Mouse (Mus musculus): Measurements from ENCODE around the gene Zbed3.

Gene Zbed3

DNA sequence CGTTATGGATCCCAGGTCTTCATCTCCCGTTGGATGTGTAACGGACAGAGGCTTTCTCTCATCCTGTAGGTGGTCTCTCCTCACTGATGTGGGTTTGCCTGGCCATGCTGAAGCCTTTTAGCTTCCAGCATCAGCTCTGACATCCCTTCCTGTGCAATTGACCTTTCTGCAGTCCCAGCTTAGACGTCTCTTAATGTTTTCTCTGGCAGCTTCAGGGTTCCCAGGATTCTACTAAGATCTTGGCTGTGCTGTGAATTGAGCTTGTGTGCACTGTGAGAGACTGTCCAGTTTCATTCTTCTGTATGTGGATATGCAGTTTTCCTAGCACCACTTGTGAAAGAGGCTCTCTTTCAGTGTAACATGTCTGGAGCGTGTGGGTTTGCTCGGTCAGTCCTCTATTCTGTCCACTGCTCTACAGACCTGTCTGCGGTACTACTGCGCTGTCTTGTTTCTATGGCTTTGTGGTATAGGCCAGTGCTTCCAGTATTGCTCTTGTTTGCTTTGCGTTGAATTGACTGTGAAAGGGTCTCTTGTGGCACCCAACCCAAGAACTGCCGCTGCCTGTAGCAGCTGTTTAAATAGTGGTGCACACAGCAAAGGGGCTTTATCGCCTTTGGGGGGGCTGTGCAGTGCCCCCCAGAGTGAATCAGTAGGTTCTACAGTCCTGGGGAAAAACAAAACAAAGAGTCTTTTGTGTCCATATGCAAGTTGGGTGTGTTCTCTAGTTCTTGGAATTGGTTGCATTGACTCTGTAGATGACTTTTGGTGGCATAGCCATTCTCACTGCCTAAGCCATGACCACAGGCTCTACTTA lies 8.9 kb downstream of the Zbed3 start:
- DNase-seq (ENCODE audit: low read depth, low spot score), result no peak

DNA sequence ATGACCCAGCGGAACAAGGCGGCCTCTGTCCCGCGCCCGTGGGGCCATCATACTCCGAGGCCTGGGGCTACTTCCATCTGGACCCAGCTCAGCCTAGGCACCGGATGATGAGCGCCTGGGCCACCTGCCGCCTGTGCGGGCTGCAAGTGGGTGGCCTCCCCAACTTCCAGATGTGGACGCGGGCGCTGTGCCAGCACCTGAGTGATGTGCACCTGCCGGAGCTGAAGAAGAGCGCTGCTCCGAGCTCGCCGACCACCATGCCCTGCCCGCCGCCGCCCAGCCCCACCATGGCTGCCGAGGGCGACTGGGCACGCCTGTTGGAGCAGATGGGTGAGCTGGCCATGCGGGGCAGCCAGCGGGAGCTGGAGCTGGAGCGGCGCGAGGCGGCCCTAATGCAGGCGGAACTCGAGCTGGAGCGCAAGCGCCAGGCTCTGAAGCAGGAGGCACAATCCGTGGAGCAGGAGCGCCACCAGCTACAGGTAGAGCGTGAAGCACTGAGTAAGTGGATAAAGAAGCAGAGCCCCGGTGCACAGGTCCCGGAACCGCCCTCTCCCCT lies 12.8 kb downstream of the Zbed3 start:
- peak; percentile 70 for DNase-seq (ENCODE audit: low read depth, low spot score)

DNA sequence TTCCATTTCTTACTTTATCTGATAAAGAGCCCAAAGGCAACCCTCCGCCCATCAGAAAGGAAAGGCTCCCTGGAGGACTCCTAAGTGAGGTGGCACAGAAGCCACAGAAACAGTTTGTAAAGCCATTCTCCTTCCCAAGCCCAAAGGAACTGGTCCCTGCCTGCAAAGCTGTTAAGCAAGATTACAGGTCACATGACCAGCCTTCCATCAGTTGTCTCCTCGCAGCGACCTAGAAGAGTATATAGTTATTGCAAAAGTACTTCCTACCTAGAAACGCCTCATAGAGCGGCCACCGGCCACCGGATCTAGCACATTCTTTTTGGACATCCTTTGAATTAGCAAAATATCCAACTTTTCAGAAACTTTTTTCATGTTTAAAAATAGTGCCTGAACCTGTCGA lies 20.1 kb downstream of the Zbed3 start:
- DNase-seq (ENCODE audit: low read depth, low spot score), result no peak

DNA sequence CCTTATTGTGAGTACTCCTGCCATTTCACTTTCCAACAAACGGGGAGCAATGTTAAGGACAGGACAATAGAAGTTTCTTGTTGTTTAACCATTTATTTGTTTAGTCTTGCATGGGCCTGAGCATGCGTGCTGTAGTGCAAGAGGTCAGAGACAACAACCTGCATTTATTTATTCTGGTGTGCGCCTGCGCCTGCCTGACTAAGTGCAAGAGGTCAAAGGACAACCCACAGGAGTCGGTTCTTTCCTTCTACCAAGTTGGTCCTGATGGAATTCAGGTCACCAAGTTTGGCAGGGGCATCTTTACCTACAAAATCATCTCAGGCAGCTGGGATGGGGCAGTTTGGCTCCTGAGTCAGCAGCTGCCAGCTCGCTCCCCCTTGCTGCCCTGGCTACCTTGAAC lies 22.5 kb downstream of the Zbed3 start:
- DNase-seq (ENCODE audit: low read depth, low spot score), result no peak

DNA sequence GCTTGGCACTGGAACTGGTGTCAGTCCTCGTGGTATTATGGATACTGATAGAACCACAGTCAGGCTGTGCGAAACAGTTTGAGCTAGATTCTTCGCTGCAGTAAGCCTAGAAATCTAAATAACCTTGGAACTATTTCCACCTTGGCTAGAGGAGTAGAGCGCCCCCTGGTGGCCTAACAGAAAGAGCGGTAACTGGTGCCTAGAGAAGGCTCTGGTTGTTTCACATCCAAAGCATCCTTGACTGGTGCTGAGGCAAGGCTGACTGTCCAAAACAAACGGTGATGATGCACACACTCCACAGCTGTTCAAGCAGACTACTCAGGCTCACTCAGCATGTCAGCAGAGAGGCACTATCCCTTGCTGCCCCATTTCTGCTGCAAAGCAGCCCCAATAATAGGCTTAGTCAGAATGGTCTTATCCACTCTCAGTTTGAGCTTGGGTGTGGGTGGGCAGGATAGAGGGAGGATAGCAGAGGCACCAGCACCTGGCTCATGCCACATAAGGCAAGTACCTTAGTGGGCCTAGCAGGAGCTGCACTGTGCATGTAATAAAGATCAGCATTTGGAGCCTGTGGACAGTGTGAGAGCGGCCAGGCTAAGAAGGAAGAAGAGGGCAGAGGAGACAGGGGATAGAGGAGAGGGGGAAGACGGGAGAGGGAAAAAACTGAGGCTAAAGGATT lies 23.7 kb downstream of the Zbed3 start:
- peak; percentile 83 for DNase-seq (ENCODE audit: low read depth, low spot score)

DNA sequence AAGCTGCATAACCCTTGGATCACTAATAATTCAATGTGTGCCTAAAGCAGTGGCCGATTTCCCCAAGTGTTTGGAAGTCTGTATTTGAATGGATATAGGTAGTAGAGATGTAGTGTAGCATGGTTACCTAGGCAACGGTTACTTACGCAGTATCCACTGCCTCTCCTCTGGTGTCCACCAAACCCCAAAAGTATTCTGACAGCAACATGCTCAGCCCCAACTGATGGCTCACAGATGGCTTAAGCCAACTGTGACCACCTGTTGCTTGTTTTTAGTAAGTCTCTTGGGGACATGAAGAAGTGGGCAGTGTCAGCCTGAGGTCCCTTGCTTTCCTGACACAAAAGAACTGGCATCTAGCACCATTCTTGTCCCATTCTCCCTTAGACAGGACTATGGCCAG lies 25.1 kb downstream of the Zbed3 start:
- DNase-seq (ENCODE audit: low read depth, low spot score), result no peak

DNA sequence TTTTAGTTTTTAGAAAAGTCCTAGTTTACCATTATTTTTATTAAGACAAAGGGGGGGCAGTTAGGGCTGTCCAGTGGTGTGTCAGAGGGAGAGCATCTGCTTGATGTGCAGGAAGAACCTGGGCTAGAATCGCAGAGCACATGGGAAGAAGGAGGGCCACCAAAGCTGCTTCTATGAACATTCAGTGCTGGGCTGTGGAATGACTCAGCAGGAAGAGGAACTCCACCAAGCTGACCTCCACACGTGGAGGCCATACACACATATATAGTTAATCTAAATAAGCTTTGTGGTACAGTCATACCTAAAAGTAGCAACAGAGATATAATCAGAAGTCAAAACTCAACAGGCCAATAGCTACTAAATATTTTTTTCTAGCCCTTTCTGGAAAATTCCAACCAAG lies 34.8 kb downstream of the Zbed3 start:
- DNase-seq (ENCODE audit: low read depth, low spot score), result no peak

DNA sequence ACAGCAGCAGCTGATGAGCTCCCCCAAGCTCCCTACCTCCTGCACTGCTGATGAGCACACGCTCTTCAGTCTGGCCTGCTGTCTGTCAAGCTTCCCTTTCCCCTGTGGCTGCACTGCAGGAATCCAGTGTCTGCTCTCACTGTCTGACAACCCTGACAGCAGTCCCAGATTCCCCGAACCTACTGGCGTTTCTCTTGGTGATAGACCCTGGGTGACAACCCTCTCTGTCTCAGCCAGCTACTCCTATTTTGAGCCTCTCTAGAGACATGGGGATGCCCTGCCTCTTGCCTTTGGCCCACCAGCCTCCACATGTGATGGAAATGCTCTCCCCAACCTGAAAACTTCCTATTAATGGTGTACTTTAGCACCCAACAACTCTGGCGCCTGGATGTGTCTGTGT lies 40.0 kb downstream of the Zbed3 start:
- no peak for DNase-seq (ENCODE audit: low read depth, low spot score)

DNA sequence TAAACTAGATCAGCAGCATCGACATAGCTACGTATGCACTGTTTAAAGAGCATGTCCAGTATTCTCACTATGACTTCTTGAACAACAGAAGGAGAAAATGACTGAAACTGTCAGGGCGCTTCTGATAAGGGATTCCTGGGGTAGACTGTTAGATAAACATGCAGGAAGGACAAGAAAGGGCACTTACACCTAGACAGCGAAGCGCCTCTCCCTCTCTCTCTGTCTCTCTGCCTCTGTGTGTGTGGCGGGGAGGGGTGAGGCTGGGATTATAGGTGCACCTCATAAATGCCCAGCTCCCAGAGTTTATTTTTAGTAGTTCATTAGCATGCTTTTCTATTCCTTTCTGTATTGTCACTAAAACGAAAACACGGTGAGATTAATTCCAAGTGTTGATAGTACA lies 42.9 kb downstream of the Zbed3 start:
- DNase-seq (ENCODE audit: low read depth, low spot score), result no peak

DNA sequence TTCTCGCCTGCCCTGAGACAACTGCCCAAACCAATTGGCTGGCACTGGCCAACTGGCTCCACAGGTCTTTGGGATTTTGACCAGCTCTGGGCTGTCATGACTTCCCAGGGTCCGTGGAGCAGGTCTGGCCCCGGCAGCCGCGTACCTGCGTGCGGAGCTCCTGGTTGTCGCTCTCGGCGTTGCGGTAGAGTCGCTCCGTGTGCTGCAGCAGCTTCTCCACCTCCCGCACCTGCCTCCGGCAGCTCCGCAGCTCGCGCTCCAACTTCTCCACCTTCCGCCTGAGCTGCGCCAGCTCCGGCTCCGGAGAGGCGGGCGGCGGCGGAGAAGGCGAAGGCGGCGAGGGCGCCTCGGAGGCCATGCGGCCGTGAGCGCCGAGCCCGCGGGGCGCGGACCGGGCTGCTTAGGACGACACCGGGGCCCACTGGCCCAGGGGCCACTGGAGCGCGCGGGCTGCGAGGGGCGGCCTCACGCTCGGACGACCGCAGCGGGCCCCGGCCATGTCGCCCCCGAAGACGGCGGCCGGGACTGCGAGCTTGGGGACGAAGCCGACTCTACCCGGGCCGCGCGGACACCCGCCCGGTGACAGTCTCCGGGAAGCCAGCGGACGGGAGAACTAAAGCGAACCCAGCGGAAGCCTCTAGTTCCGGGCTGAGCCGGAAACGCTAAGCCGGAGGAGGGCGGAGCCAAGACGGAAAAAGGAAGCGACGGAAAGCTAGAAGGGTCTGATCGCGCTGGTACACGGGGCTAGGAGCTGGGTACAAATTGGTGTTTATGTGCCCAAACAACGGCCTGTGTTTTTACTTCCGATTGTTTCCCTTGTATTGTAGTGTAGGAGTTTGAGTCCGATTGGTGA lies 51.5 kb downstream of the Zbed3 start, which contains the start of gene Aggf1:
Aggf1 (minus strand) TSS at position 652 of the 853 bp plus-strand sequence.
- peak; percentile 95 for DNase-seq (ENCODE audit: low read depth, low spot score)

DNA sequence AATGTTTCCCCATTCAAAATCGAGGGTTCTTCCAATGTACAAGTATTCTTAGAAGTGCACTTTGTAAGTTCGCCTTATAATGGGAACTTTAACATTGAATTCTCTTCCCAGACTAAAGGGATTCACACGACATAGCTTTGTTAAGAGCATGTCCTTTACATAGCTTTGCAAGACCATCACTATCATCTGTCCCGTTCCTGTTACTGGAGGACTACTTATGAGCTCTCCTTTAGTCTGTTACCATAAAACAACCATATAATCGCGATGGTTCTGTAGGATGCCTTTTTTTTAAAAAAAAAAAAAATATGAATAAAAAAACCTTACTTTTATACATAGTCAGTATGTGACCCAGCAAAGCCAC lies 52.1 kb downstream of the Zbed3 start:
- no peak for DNase-seq (ENCODE audit: low read depth, low spot score)

DNA sequence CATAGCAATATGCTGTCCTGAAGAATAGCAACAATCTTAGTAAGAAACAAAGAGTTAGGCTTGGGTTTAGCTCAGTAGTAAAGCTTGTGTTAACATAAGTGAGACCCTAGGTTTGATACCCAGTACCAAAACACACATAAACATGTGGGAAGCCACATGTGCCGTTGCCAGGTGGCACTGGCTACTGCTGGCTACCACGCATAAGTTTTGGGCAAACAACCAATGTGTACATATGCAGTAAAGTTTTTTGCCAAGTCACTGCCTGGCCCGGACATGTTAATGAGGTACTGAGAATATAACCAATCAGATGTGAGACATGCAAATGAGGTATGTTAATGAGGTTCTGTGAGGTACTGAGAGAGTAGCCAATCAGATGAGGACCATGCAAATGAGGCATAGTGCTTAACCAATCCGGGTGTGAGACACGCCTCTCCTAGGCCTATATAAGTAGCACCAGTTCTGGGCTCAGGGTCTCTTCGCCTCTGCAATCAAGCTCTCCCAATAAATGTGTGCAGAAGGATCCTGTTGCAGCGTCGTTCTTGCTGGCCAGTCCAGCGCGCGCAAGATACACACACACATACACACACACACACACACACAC lies 53.4 kb downstream of the Zbed3 start:
- peak; percentile 62 for DNase-seq (ENCODE audit: low read depth, low spot score)

DNA sequence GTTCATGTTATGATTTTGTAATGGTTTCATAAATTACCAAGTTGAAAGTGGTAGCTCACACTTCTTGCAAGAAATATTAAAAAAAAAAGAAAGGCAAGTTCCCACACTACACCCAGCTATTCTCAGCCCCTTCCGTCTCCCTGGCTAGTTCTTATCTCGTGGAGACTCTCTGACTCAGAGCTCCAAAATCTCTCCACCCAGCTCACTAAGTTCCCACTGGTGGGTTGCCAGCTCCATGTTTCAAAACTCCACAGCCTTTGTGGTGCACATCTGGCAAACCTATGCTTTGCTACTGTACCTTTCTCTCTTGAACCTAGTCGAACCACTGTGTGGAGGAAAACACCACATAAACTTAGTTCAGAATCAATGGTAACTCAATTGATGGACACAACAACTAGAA lies 55.3 kb downstream of the Zbed3 start:
- DNase-seq (ENCODE audit: low read depth, low spot score), result no peak

DNA sequence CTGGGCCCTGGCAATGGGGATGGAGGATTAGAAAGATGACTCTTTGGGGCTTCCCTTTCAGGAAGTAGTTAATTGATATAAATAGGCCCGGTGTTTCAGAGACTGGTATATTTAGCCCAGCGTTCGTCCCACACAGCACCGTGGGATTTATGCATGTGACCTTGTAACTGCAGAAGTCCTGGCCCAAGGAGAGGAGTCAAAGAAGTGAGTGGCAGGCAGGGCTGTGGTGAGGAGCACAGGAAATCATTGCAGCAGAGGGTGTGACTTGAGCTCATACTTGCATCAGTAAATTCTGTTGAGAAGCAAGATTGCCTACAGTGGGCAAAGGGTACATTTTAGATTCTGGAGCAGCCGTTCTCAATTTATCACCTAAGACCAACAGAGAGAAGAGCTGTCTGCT lies 59.0 kb downstream of the Zbed3 start:
- DNase-seq (ENCODE audit: low read depth, low spot score), result no peak

Measured in R1 (cell line).